Mouse (Mus musculus) heart, postnatal 0 days (tissue): ENCODE data around the gene Serping1. TPM values are rescaled to one million over a fixed set of nuclear protein-coding genes. Genes with fewer than 3 reads are reported as not detected.

Experiments used
- ATAC-seq: fragments of 200-750 bp; cut with Nextera tagmentation; 2 replicates; pipeline ENCODE4 v1.8.0; 2017; ENCODE audit warnings: low read depth, moderate number of reproducible peaks, moderate library complexity; ENCODE audit not compliant: insufficient read depth
- DNase-seq: peaks from one replicate; pipeline ENCODE4 v3.0.0-alpha.2; 2016; ENCODE audit warnings: low spot score
- H3K27ac ChIP-seq: fragments of 300-500 bp; sonication (generic); 2 replicates; pipeline ENCODE4 v1.5.1; 2014; ENCODE audit warnings: low read depth, mild to moderate bottlenecking
- H3K27me3 ChIP-seq: fragments of 300-500 bp; sonication (generic); 2 replicates; pipeline ENCODE4 v1.6.1; 2014; ENCODE audit warnings: low read length, mixed read lengths; ENCODE audit not compliant: control insufficient read depth, insufficient read depth
- H3K36me3 ChIP-seq: fragments of 300-500 bp; sonication (generic); replicated peaks from 2 replicates; pipeline ENCODE4 v1.6.1; 2014; ENCODE audit warnings: low read length, mixed read lengths; ENCODE audit not compliant: control insufficient read depth, insufficient read depth
- H3K4me1 ChIP-seq: fragments of 300-500 bp; sonication (generic); 2 replicates; pipeline ENCODE4 v1.6.1; 2014; ENCODE audit warnings: antibody characterized with exemption; ENCODE audit not compliant: control insufficient read depth, insufficient read depth
- H3K4me2 ChIP-seq: fragments of 300-500 bp; sonication (generic); 2 replicates; pipeline ENCODE4 v1.6.1; 2014; ENCODE audit warnings: low read depth, mild to moderate bottlenecking, low read length, moderate library complexity
- H3K4me3 ChIP-seq: fragments of 300-500 bp; sonication (generic); 2 replicates; pipeline ENCODE4 v1.5.1; 2014; ENCODE audit warnings: low read depth, low read length
- H3K9ac ChIP-seq: fragments of 300-500 bp; sonication (generic); replicated peaks from 2 replicates; pipeline ENCODE4 v1.6.1; 2014; ENCODE audit warnings: low read depth, low read length, mixed read lengths
- H3K9me3 ChIP-seq: fragments of 300-500 bp; sonication (generic); replicated peaks from 2 replicates; pipeline ENCODE4 v1.6.1; 2016; ENCODE audit warnings: low read length; ENCODE audit not compliant: control insufficient read depth
- CTCF ChIP-seq: IDR thresholded peaks from 2 replicates; pipeline ENCODE4 v1.5.1; 2016; ENCODE audit warnings: antibody characterized with exemption, control low read depth, low read depth
- EP300 ChIP-seq: IDR thresholded peaks from 2 replicates; pipeline ENCODE4 v1.6.1; 2016; ENCODE audit warnings: antibody characterized with exemption, low read depth
- WGBS: fragments of 180-500 bp; shearing (Covaris S2); extraction: QIAGEN DNeasy Blood & Tissue Kit; methylation state at CpG from one replicate; pipeline ENCODE4 v1.1.7; 2014; 5-methylcytosine and 5-hydroxymethylcytosine counted together
- polyA plus RNA-seq: library from polyadenylated mRNA; unstranded; fragments of >200 nt; fragmentation: Nextera tagmentation; extraction: Ambion mirVana; gene quantifications from 2 replicates; pipeline ENCODE4 v1.2.1, GENCODE M21; 2015
- total RNA-seq: library from RNA; depleted of rRNA; stranded (reverse); fragments of >200 nt; gene quantifications from 2 replicates; pipeline ENCODE4 v1.2.3, GENCODE M21; 2014; ENCODE audit warnings: low replicate concordance

The Serping1 gene
- total and polyA plus RNA-seq, 2 experiments from 2014 or later, result 31.2 to 37.1 TPM

GRCm38 (mm10) chr2:84770501-84770900, 4.7 kb downstream of the Serping1 start:
- WGBS, result 65% methylated on average over 6 of the region's 6 CpGs
- no peak overlapping the region for H3K4me3 ChIP-seq
- no peaks in the 10 kb centered on the region for H3K36me3 ChIP-seq
- H3K9ac ChIP-seq, result no peak overlapping the region
- H3K27ac ChIP-seq, result no peak overlapping the region
- H3K4me1 ChIP-seq, result no peaks in the 10 kb centered on the region
- no peak overlapping the region for H3K4me2 ChIP-seq
- no peak for ATAC-seq
- no peak for TF ChIP-seq CTCF
- no peak for TF ChIP-seq EP300
- no peaks in the 10 kb centered on the region for H3K9me3 ChIP-seq
- no peaks in the 10 kb centered on the region; the same call in 1 of the 2 replicates for H3K27me3 ChIP-seq
- DNase-seq, result no peak

GRCm38 (mm10) chr2:84762818-84763217, 12.4 kb downstream of the Serping1 start:
- TF ChIP-seq EP300 (no peak), CTCF (no peak)
- WGBS, result 39% methylated on average over 1 of the region's 1 CpGs

GRCm38 (mm10) chr2:84762295-84762694, 12.9 kb downstream of the Serping1 start:
- Histone ChIP-seq H3K4me3 (no peak overlapping the region), H3K9ac (no peak overlapping the region), H3K9me3 (no peaks in the 10 kb centered on the region), H3K4me1 (no peaks in the 10 kb centered on the region), H3K4me2 (no peak overlapping the region), H3K27ac (no peak overlapping the region), H3K36me3 (no peaks in the 10 kb centered on the region), H3K27me3 (no peaks in the 10 kb centered on the region)
- no peak for ATAC-seq
- WGBS, result 54% methylated on average over 4 of the region's 4 CpGs
- DNase-seq, result no peak
- no peak for TF ChIP-seq EP300

More at GRCm38 (mm10) chr2:84762818-84763217, 12.4 kb downstream of the Serping1 start:
- no peaks in the 10 kb centered on the region for H3K4me1 ChIP-seq
- no peaks in the 10 kb centered on the region for H3K27me3 ChIP-seq
- no peak overlapping the region for H3K27ac ChIP-seq
- H3K9me3 ChIP-seq, result no peaks in the 10 kb centered on the region
- no peak overlapping the region for H3K9ac ChIP-seq
- no peak overlapping the region for H3K4me3 ChIP-seq
- no peak overlapping the region for H3K4me2 ChIP-seq
- DNase-seq (no peak), ATAC-seq (no peak)
- no peaks in the 10 kb centered on the region for H3K36me3 ChIP-seq

GRCm38 (mm10) chr2:84761840-84762239, 13.4 kb downstream of the Serping1 start:
- H3K9me3 ChIP-seq, result no peaks in the 10 kb centered on the region
- no peak overlapping the region for H3K9ac ChIP-seq
- TF ChIP-seq CTCF, result no peak
- TF ChIP-seq EP300, result no peak
- no peaks in the 10 kb centered on the region for H3K4me1 ChIP-seq
- H3K27me3 ChIP-seq, result no peaks in the 10 kb centered on the region
- no peak overlapping the region for H3K4me2 ChIP-seq
- H3K36me3 ChIP-seq, result no peaks in the 10 kb centered on the region
- WGBS, result 89% methylated on average over 1 of the region's 1 CpGs
- no peak for DNase-seq
- H3K27ac ChIP-seq, result no peak overlapping the region
- ATAC-seq, result no peak
- H3K4me3 ChIP-seq, result no peak overlapping the region

GRCm38 (mm10) chr2:84761309-84761708, 13.9 kb downstream of the Serping1 start:
- no peaks in the 10 kb centered on the region for H3K27me3 ChIP-seq
- ATAC-seq, result no peak
- H3K9ac ChIP-seq, result no peak overlapping the region
- H3K4me1 ChIP-seq, result no peaks in the 10 kb centered on the region
- H3K9me3 ChIP-seq, result no peaks in the 10 kb centered on the region
- H3K27ac ChIP-seq, result no peak overlapping the region
- H3K36me3 ChIP-seq, result no peaks in the 10 kb centered on the region
- no peak overlapping the region for H3K4me3 ChIP-seq
- WGBS, result 64% methylated on average over 3 of the region's 3 CpGs
- DNase-seq, result no peak
- no peak overlapping the region for H3K4me2 ChIP-seq
- TF ChIP-seq CTCF, result no peak
- TF ChIP-seq EP300, result no peak

- Histone ChIP-seq H3K27me3 (no peaks in the 10 kb centered on the region), H3K4me1 (no peaks in the 10 kb centered on the region), H3K9ac (no peak overlapping the region), H3K27ac (no peak overlapping the region), H3K36me3 (no peaks in the 10 kb centered on the region), H3K4me3 (no peak overlapping the region), H3K9me3 (no peaks in the 10 kb centered on the region), H3K4me2 (no peak overlapping the region)
- 67% methylated on average over 8 of the region's 8 CpGs for WGBS
- TF ChIP-seq EP300, result no peak
- TF ChIP-seq CTCF, result no peak
- DNase-seq (no peak), ATAC-seq (no peak)
Observed at GRCm38 (mm10) chr2:84760777-84761176, 14.5 kb downstream of the Serping1 start.
